Mouse (Mus musculus): ENCODE measurements around the gene Ikzf5. TPM values are rescaled to one million over a fixed set of nuclear protein-coding genes. Genes with fewer than 3 reads are reported as not detected.

Ikzf5 gene
- 51.9 and 62.8 TPM in 2 replicates for total RNA-seq (2023)

DNA sequence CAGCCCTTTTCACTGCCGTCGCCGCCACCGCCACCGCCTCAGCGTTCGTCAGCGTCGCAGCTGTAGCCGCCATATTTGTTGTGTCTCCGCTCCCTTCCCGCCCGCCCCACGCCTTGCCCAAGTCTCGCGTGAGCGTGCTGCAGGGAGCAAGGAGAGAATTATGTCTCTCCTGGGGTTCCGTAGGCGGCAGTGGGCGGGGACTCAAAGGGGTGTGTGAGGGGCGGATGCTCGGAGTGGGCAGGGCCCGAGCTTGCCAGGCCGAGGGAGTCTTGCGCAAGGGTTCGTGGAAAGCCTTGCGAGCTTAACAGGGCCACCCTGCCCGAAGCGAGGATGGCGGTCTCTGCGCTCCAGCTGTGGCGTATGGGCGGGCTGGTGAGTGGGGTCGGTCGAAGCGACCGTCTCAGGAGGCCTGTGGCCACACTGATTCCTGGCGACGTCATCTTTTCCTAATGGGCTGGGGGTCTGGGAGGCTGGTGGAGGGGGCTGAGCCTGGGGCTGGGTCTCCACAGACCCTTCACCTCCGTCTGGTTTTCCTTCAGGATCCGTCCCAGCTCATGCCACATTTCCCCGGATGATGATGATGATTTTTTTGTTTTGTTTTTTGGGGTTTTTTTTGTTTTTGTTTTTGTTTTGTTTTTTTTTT is at the start of gene Ikzf5, which contains the start of gene Acadsb:
Ikzf5 (minus strand) TSS at position 106 of the 643 bp plus-strand sequence.
Acadsb (plus strand) TSS at position 186 of the 643 bp plus-strand sequence.

DNA sequence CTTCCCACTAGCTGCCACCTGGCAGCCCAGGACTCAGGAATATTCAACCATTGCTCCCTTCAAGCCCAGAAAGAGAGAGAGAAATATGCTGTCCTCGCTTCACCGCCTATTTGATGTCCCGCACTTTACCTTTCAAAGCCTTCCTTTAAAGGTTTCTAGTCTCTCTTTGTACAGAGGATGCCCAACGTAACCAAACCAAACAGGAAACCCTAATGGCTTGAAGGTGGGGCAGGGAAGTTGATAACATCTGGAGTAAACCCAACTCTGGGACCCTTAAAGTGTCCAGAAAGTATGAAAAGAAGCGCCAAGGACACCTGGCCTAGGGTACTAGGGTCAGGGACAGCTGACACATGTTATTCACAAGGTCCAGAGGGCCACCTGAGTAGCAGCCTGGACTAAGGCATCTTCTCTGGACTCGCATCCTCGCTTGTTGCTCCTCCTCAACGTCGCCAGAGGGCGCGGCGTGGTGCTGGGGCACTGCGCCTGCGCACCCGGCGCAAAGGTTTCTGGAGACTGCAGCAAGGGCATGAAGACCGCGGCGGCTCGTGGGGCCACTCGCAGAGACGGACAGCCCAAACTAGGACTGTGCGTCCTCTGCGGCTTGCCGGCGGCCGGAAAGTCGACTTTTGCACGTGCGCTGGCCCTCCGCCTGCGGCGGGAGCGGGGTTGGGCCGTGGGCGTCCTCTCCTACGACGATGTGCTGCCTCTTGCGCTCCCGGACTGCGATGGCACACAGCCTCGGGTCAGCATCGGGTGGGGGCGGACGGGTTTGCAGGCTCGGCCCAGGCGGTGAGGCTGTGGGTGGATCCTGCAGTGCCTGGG is 39.5 kb downstream of the Ikzf5 start, which contains the start of gene Pstk:
Pstk (plus strand) TSS at position 494 of the 822 bp plus-strand sequence.

DNA sequence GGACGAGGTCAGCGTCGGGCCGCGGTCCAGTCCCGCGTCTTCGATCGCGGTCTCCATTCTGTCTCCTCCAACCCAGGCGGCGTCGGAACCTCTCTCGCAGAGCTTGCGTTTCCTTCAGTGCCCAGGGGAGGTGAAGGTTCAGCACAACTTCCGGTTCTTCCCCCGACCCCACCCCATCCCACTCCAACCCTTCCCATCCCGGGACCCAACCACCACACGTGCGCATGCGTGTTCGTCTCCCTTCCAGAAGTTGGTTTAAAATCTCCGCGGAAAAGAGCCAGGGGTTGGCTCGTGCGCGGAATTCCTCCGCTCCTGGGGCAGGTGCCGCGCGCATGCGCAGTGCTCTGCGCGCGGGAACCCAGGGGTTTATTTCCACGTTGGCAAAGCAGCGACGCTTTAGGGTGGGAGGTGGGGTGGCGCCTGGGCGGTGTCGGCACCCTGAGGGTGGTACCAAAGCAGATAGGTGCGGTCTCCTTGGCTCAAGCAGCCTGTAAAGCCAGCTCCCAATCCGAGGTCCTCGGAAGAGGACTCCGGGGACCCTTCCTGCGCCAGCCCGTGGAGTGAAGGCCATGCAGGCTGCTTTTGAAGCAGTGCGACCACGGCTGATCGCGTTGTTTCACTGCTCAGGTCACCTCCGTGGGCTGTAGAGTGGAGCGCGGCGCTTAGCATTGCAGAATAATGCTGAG is 47.6 kb downstream of the Ikzf5 start, which contains the start of gene 2310057M21Rik:
2310057M21Rik (minus strand) TSS at position 145 of the 686 bp plus-strand sequence.

Other genes starting within 250 kb of the Ikzf5 start
- gene 5430419D17Rik, start 236.1 kb downstream of the Ikzf5 start, total RNA-seq (2023), result not detected in 2 replicates
- gene Cuzd1, start 88.2 kb downstream of the Ikzf5 start, total RNA-seq (2023), result not detected in 2 replicates
- not detected in 2 replicates for gene Fam24b, start 81.0 kb downstream of the Ikzf5 start, total RNA-seq (2023)
- gene Fam24a, start 76.7 kb downstream of the Ikzf5 start, total RNA-seq (2023), result not detected in 2 replicates
- 8.1 and 10.0 TPM in 2 replicates for gene 2310057M21Rik, start 47.8 kb downstream of the Ikzf5 start, total RNA-seq (2023)
- 1.7 and 4.5 TPM in 2 replicates for gene Pstk, start 39.4 kb downstream of the Ikzf5 start, total RNA-seq (2023)
- gene Acadsb, start 80 bp upstream of the Ikzf5 start, total RNA-seq (2023), result 26.5 and 28.9 TPM in 2 replicates
- not detected in 2 replicates for gene Hmx3, start 132.3 kb upstream of the Ikzf5 start, total RNA-seq (2023)
- 0.23 TPM in 1 of 2 replicates, not detected in the other for gene Hmx2, start 138.3 kb upstream of the Ikzf5 start, total RNA-seq (2023)
- gene Bub3, start 149.7 kb upstream of the Ikzf5 start, total RNA-seq (2023), result 65.5 and 74.3 TPM in 2 replicates